Mouse (Mus musculus): Measurements from ENCODE around the gene Fis1. TPM values are rescaled to one million over a fixed set of nuclear protein-coding genes. Genes with fewer than 3 reads are reported as not detected.

The Fis1 gene
- total and polyA plus RNA-seq, 3 experiments = 142 to 207 (median 152) TPM

DNA sequence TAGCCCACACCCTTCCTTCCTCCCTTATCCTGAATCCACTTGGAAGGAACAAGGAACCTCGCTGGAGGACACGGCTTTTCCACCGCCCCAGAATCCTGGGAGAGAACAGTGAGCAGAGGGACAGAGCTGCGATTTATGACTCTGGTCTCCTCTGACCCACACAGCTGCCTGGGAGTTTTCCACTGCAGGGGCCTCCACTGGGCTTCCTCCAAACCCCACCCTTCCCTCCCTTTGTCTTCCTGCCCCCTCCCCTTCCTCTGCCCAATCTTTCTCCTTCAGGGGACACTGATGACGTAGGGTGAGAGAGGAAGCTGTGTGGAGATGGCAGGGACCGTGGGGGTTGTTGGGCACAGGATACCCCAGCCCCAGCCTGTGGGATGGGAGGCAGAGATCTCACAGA is 13.3 kb downstream of the Fis1 start, which contains the start of gene Cldn15:
Gene Cldn15, plus strand, starts transcription at position 286 of the 400 bp plus-strand sequence.
- no peak for TF ChIP-seq MAZ (IDR thresholded peaks at IDR 0.05; ENCODE audit: low read depth, low read length)
- H3K36me3 ChIP-seq (replicated peaks in 1 of 2; ENCODE audit: control insufficient read depth in 1 of 2, insufficient read depth in 1 of 2, low read length in 1 of 2) = peaks cover 35 to 69% of the 10 kb centered on the region in 2 experiments

DNA sequence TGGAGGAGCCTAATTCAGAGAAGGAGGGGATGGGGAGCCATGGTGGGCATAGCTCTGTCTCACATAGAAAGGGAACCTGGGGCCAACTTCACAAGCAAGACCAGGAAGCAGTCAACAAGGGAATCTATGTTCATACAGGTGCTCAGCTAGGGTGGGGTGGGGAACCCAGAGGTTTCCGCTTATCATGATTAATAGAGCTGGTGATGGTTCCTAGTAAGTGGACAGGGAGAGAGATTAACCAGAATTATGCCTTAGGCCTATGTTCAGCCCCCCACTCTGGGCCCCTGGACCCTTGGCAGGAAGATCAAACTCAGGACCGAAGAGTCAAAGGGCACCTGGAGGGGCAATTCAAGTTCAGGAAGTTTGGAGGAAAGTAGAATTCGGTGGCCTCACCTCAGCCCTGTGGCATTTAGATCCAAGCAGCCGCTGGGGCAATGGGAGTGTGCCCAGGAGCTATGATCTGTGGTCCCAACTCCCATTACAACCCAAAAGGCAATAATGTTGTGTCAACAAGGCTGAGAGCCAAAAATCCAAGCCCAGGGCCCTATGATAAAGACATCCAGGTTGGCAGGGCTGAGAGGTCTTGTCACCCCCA is 13.9 kb downstream of the Fis1 start:
- Histone ChIP-seq H3K4me1 (ENCODE audit: control insufficient read depth in 1 of 2, insufficient read depth in 2 of 2) (peaks cover 0 to 9% of the 10 kb centered on the region in 2 experiments; a peak in 2 of 4 replicates), H3K4me2 (ENCODE audit: insufficient read depth, low read depth, poor library complexity, severe bottlenecking) (no peak overlapping the region), H3K27me3 (replicated peaks) (no peaks in the 10 kb centered on the region), H3K79me2 (replicated peaks; ENCODE audit: control insufficient read depth, extremely low read depth, insufficient read depth, poor library complexity, severe bottlenecking) (no peaks in the 10 kb centered on the region), H3K27ac (ENCODE audit: insufficient read depth, low read depth) (no peak overlapping the region), H3K36me3 (replicated peaks in 1 of 2; ENCODE audit: control insufficient read depth in 1 of 2, insufficient read depth in 1 of 2, low read length in 1 of 2) (peaks cover 35 to 69% of the 10 kb centered on the region in 2 experiments), H3K9me3 (replicated peaks; ENCODE audit: low read length) (no peaks in the 10 kb centered on the region), H3K4me3 (replicated peaks in 1 of 3; ENCODE audit: low read depth in 2 of 3, low read length in 2 of 3, poor library complexity in 1 of 3) (no peak overlapping the region), H3K9ac (ENCODE audit: insufficient read depth, low read depth) (no peak overlapping the region)
- dilution Hi-C loops (cut with MboI; ENCODE audit: extremely low pct_ligation_motif_present, extremely low pct_unique_long_range_greater_than_20kb, low sequenced_read_pairs) = no loop called here
- DNase-seq (ENCODE audit: extremely low read depth) = no peak
- no peak for TF ChIP-seq MEF2A (IDR thresholded peaks at IDR 0.05; ENCODE audit: borderline replicate concordance, low read depth, low read length)
- TF ChIP-seq POLR2AphosphoS2 (IDR thresholded peaks at IDR 0.05; ENCODE audit: low read depth, low read length) = 0 out of 2 replicates have a peak, but pooled peaks have one; percentile 51
- in situ Hi-C loops (cut with MboI; ENCODE audit: low pct_ligation_motif_present, low pct_unique_long_range_greater_than_20kb, low sequenced_read_pairs) = no loop called here

More for the DNA sequence above, 13.3 kb downstream of the Fis1 start, which contains the start of gene Cldn15:
- Histone ChIP-seq H3K9me3 (replicated peaks; ENCODE audit: low read length) (no peaks in the 10 kb centered on the region), H3K27ac (ENCODE audit: insufficient read depth, low read depth) (no peak within 1 kb of the TSS), H3K27me3 (replicated peaks) (no peaks in the 10 kb centered on the region), H3K9ac (ENCODE audit: insufficient read depth, low read depth) (no peak within 1 kb of the TSS), H3K79me2 (replicated peaks; ENCODE audit: control insufficient read depth, extremely low read depth, insufficient read depth, poor library complexity, severe bottlenecking) (no peaks in the 10 kb centered on the region), H3K4me2 (ENCODE audit: insufficient read depth, low read depth, poor library complexity, severe bottlenecking) (no peak within 1 kb of the TSS), H3K4me1 (ENCODE audit: control insufficient read depth in 1 of 2, insufficient read depth in 2 of 2) (peaks cover 0 to 12% of the 10 kb centered on the region in 2 experiments; a peak in 2 of 4 replicates), H3K4me3 (replicated peaks in 1 of 3; ENCODE audit: low read depth in 2 of 3, low read length in 2 of 3, poor library complexity in 1 of 3) (no peak within 1 kb of the TSS)
- in situ Hi-C loops (cut with MboI; ENCODE audit: low pct_ligation_motif_present, low pct_unique_long_range_greater_than_20kb, low sequenced_read_pairs) (no loop called here), dilution Hi-C loops (cut with MboI; ENCODE audit: extremely low pct_ligation_motif_present, extremely low pct_unique_long_range_greater_than_20kb, low sequenced_read_pairs) (no loop called here)
- no peak for DNase-seq (ENCODE audit: extremely low read depth)

DNA sequence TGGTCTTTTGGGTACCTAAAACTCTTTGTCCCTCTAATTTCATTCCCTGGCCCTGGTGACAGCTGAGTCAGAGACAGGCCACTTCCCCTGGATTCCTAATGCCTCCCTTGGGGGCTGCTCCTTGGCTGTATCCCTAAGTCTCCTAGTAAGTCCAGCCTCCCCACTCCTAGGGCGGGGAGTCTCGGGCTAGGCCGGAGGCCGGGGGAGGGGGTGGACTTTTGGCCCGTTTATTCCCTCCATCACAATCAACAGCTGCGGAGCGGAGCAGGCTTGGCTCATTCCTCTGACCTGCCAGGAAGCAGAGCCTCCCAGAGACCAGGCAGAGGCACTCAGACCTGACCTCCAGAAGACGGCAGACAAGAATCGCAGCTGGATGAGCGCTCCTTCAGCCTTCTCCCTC is 14.5 kb downstream of the Fis1 start:
- Histone ChIP-seq H3K9me3 (replicated peaks; ENCODE audit: low read length) (no peaks in the 10 kb centered on the region), H3K4me3 (replicated peaks in 1 of 3; ENCODE audit: low read depth in 2 of 3, low read length in 2 of 3, poor library complexity in 1 of 3) (no peak overlapping the region), H3K27ac (ENCODE audit: insufficient read depth, low read depth) (no peak overlapping the region), H3K27me3 (replicated peaks) (no peaks in the 10 kb centered on the region), H3K4me1 (ENCODE audit: control insufficient read depth in 1 of 2, insufficient read depth in 2 of 2) (peaks cover 0 to 9% of the 10 kb centered on the region in 2 experiments; a peak in 2 of 4 replicates), H3K36me3 (replicated peaks in 1 of 2; ENCODE audit: control insufficient read depth in 1 of 2, insufficient read depth in 1 of 2, low read length in 1 of 2) (peaks cover 35 to 69% of the 10 kb centered on the region in 2 experiments), H3K79me2 (replicated peaks; ENCODE audit: control insufficient read depth, extremely low read depth, insufficient read depth, poor library complexity, severe bottlenecking) (no peaks in the 10 kb centered on the region), H3K4me2 (ENCODE audit: insufficient read depth, low read depth, poor library complexity, severe bottlenecking) (no peak overlapping the region), H3K9ac (ENCODE audit: insufficient read depth, low read depth) (no peak overlapping the region)
- peak; percentile 26; the same call in 1 of the 2 replicates for TF ChIP-seq POLR2A (IDR thresholded peaks at IDR 0.05; ENCODE audit: low read depth, low read length)
- no peak for TF ChIP-seq MEF2A (IDR thresholded peaks at IDR 0.05; ENCODE audit: borderline replicate concordance, low read depth, low read length)
- DNase-seq (ENCODE audit: extremely low read depth) = no peak
- dilution Hi-C loops (cut with MboI; ENCODE audit: extremely low pct_ligation_motif_present, extremely low pct_unique_long_range_greater_than_20kb, low sequenced_read_pairs) (no loop called here), in situ Hi-C loops (cut with MboI; ENCODE audit: low pct_ligation_motif_present, low pct_unique_long_range_greater_than_20kb, low sequenced_read_pairs) (no loop called here)

DNA sequence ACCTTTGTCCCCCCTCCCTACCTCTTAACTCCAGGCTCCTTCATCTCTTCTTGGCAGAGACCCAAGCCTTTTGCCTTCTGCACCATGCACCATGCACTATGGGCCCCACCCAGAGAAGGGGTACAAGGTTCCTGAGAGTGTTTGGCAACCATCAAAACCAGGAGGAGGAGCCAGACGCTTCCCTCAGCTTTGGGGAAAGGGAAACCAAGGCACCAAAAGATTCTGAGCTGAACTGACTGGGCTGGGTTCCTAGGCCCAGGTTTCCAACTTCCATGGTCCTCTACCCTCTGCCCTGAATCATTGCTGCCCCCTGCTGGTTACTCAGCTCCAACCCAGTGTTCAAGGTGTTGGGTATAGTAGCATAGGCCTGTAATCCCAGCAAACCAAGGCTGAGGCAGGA is 17.6 kb downstream of the Fis1 start:
- Histone ChIP-seq H3K9me3 (replicated peaks; ENCODE audit: low read length) (no peaks in the 10 kb centered on the region), H3K4me3 (replicated peaks in 1 of 3; ENCODE audit: low read depth in 2 of 3, low read length in 2 of 3, poor library complexity in 1 of 3) (no peak overlapping the region), H3K27ac (ENCODE audit: insufficient read depth, low read depth) (no peak overlapping the region), H3K4me2 (ENCODE audit: insufficient read depth, low read depth, poor library complexity, severe bottlenecking) (no peak overlapping the region), H3K9ac (ENCODE audit: insufficient read depth, low read depth) (no peak overlapping the region), H3K79me2 (replicated peaks; ENCODE audit: control insufficient read depth, extremely low read depth, insufficient read depth, poor library complexity, severe bottlenecking) (no peaks in the 10 kb centered on the region), H3K4me1 (ENCODE audit: control insufficient read depth in 1 of 2, insufficient read depth in 2 of 2) (no peaks in the 10 kb centered on the region), H3K36me3 (replicated peaks in 1 of 2; ENCODE audit: control insufficient read depth in 1 of 2, insufficient read depth in 1 of 2, low read length in 1 of 2) (peaks cover 9 to 47% of the 10 kb centered on the region in 2 experiments), H3K27me3 (replicated peaks) (no peaks in the 10 kb centered on the region)
- DNase-seq (ENCODE audit: extremely low read depth) = peak; percentile 77
- in situ Hi-C loops (cut with MboI; ENCODE audit: low pct_ligation_motif_present, low pct_unique_long_range_greater_than_20kb, low sequenced_read_pairs) = no loop called here
- dilution Hi-C loops (cut with MboI; ENCODE audit: extremely low pct_ligation_motif_present, extremely low pct_unique_long_range_greater_than_20kb, low sequenced_read_pairs) = no loop called here
- TF ChIP-seq USF2 (conservative IDR thresholded peaks at IDR 0.05; ENCODE audit: low read depth, low read length) (no peak), UBTF (IDR thresholded peaks at IDR 0.05; ENCODE audit: low read depth, low read length) (no peak), RCOR1 (conservative IDR thresholded peaks at IDR 0.05; ENCODE audit: low read depth, low read length) (no peak), CTCF (conservative IDR thresholded peaks at IDR 0.05 in 1 of 2, IDR thresholded peaks at IDR 0.05 in 1 of 2; ENCODE audit: low read depth in 2 of 2, low read length in 2 of 2) (peak; percentile 49 to 91), RAD21 (IDR thresholded peaks at IDR 0.05; ENCODE audit: low read depth, low read length) (peak; percentile 82), JUND (conservative IDR thresholded peaks at IDR 0.05; ENCODE audit: low read depth, low read length) (no peak), SMC3 (IDR thresholded peaks at IDR 0.05; ENCODE audit: low read depth, low read length) (peak; percentile 90)
